ENCODE assay signal across 8 mouse cellular contexts in the genomic region with DNA sequence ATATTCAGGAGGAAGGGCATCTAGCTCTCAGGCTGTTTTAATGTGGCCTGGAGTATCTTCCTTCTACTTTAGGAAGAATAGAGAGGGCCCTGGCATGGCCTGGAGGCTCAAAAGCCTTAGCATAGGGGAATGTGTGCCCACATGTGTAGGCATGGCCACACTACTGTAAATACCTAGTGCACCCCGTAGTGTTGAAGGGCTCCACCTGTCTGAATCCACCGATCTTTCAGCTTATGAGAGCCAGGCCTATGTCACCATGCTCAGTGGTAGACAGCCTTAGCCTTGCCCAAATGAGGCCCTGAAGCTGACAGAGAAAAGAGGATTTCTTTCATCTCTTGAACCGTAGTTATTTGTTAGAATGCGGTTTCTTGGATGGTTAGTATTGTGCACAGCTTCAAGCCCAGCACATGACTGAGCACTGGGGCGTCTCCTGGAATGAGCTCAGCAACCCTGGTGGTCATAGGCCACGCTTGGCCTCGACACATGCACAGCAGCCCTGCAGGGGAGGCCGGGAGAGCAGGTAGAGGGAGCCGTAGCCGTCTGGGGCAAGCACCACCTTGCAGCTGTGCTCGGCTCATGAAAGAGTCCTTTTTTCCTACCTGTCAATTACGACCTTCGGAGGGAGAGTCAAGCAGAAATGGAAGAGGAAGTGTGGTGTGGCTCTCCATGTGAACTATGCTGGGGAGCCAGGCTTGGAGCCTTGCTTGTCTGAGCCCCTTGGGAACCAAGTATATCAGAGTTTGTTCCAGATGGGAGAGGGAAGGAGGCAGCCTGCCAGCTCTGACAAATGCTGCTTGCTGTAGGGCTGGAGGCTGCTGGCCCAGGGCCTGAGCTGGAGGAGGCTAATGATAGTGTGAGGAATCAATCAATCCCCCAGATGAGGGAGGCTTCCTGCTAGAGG. TPM values are rescaled to one million over a fixed set of nuclear protein-coding genes. Genes with fewer than 3 reads are reported as not detected.
DNase-seq lines count a peak whose midpoint lies in the region; ATAC-seq lines count a peak whose summit lies in the region.

No protein-coding gene starts in this region.

- H3K4me2 ChIP-seq in hindbrain, embryonic 16.5 days (ENCODE audit: low read length), result peak overlapping the region; percentile 10

- H3K4me1 ChIP-seq in hindbrain, embryonic 16.5 days (ENCODE audit: control insufficient read depth, insufficient read depth, low read depth, low read length), result peaks cover 18% of the 10 kb centered on the region

- WGBS in hindbrain, embryonic 16.5 days, result 44% methylated on average over 13 of the region's 13 CpGs

- no peaks in the 10 kb centered on the region for H3K27me3 ChIP-seq in hindbrain, embryonic 16.5 days (replicated peaks; ENCODE audit: control insufficient read depth, insufficient read depth, low read length)

- H3K27ac ChIP-seq in hindbrain, embryonic 16.5 days (ENCODE audit: low read depth, low read length), result peak overlapping the region; percentile 70

- no peaks in the 10 kb centered on the region for H3K36me3 ChIP-seq in hindbrain, embryonic 16.5 days (ENCODE audit: control insufficient read depth, insufficient read depth, low read length)

- ATAC-seq in hindbrain, embryonic 16.5 days, result peak; percentile 93

- H3K4me3 ChIP-seq in hindbrain, embryonic 16.5 days (ENCODE audit: low read length), result no peak overlapping the region

- no peaks in the 10 kb centered on the region for H3K9me3 ChIP-seq in hindbrain, embryonic 16.5 days (ENCODE audit: control insufficient read depth, low read length)

- DNase-seq in T-cell, adult 2 months (ENCODE audit: low spot score), result peak; percentile 56
- peak; percentile 29 for DNase-seq in cerebellum, adult 9-10 months
- peak; percentile 87 for DNase-seq in gastrocnemius, postnatal 25 days
- DNase-seq in layer of hippocampus, postnatal 36 days, result peak; percentile 88 to 89
- DNase-seq in lung, postnatal 10 days, result peak; percentile 94
- DNase-seq in right cerebral cortex, postnatal 36 days (ENCODE audit: low spot score in 2 of 2), result peak; percentile 75 to 82
- no peak for DNase-seq in thymus, adult 18-20 months

- H3K9ac ChIP-seq in hindbrain, embryonic 16.5 days (ENCODE audit: low read depth, low read length), result peak overlapping the region; percentile 35; the same call in 1 of the 2 replicates

RNA-seq across cellular contexts. Expression of a gene that starts 15.8 kb away (rescaled TPM):
- 1 to 10 TPM; 3.4 to 3.5 TPM for total RNA-seq in gastrocnemius, postnatal 25 days (2021)
- polyA plus RNA-seq in hindbrain, embryonic 16.5 days (2015; fragmentation: Nextera tagmentation; extraction: Ambion mirVana), result 18.4 and 22.6 TPM in 2 replicates
- total RNA-seq in layer of hippocampus, postnatal 36 days (2021), result 10 to 100 TPM; 16.5 to 18.1 TPM

Comparison
In these comparisons a context has a peak if more than half of its experiments do, and no peak if none do; other contexts are left out.
1. DNase-seq: peak in T-cell, adult 2 months (single experiment), cerebellum, adult 9-10 months (single experiment), gastrocnemius, postnatal 25 days (single experiment), layer of hippocampus, postnatal 36 days (2 of 2), lung, postnatal 10 days (single experiment) and right cerebral cortex, postnatal 36 days (2 of 2); none in thymus, adult 18-20 months (0 of 2).